Mouse (Mus musculus): Measurements from ENCODE around the gene Srrm4. TPM values are rescaled to one million over a fixed set of nuclear protein-coding genes. Genes with fewer than 3 reads are reported as not detected.
A peak's percentile ranks its signal among the peaks of the same experiment; 100 is the strongest.

The Srrm4 gene
- 0.11 and 0.33 TPM in 2 replicates for polyA plus RNA-seq (2015; fragmentation: Nextera tagmentation; extraction: Ambion mirVana)

DNA sequence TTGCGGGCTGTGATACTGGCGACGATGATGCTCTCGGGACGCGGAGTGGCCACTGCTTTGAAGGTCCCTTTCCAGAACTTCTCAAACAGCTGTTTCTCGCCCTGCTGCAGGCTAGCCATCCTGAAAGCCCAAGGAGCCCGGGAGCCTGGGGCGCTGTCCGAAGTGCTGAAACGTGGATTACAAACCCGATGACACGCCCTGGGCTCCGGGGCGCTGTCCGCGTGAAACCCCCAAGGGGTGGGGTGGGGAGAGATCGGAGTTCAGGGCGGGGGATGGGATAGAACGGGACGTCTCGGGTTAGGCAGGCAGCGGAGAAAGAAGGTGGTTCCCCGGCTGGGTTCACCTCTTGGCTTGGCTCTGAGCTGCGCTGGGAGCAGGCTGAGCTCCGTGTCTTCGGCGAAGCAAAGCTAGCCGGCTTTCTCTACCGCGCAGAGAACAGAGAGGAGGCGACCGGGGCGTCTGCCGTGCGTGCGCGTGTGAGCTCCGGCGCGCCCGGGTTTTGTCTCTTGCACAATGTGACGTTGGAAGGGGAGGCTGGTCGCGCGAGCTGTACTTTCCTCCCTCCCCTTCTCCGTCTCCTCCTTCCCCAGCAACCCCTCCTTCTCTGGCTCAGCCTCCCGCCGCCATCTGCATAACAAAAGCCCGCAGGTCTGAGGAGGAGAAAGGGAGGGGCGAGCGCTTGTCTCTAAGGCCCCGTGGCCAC lies at the start of gene Srrm4:
Srrm4 (minus strand) TSS at position 472 of the 703 bp plus-strand sequence.
- no peaks in the 10 kb centered on the region for H3K36me3 ChIP-seq (ENCODE audit: insufficient read depth, low read length)
- DNase-seq (ENCODE audit: low spot score) (peak; percentile 70), ATAC-seq (replicated peaks; ENCODE audit: low FRiP score, low read depth) (0 out of 2 replicates have a peak, but pooled peaks have one; percentile 25)
- no peak within 1 kb of the TSS for H3K9ac ChIP-seq (ENCODE audit: low read depth, low read length)
- H3K27ac ChIP-seq = no peak within 1 kb of the TSS
- H3K4me3 ChIP-seq (replicated peaks; ENCODE audit: low read depth, low read length) = no peak within 1 kb of the TSS
- H3K27me3 ChIP-seq (ENCODE audit: insufficient read depth, low read length) = peaks cover 33% of the 10 kb centered on the region
- TF ChIP-seq CTCF (IDR thresholded peaks at IDR 0.05; ENCODE audit: low read depth) = no peak
- H3K4me2 ChIP-seq (ENCODE audit: low read length) = no peak within 1 kb of the TSS
- H3K9me3 ChIP-seq (replicated peaks; ENCODE audit: low read length) = 0 out of 2 replicates have a peak, but pooled peaks cover 6% of the 10 kb centered on the region
- H3K4me1 ChIP-seq (replicated peaks; ENCODE audit: insufficient read depth, low read length) = no peaks in the 10 kb centered on the region
- WGBS = under 1% methylated on average over 49 of the region's 53 CpGs

DNA sequence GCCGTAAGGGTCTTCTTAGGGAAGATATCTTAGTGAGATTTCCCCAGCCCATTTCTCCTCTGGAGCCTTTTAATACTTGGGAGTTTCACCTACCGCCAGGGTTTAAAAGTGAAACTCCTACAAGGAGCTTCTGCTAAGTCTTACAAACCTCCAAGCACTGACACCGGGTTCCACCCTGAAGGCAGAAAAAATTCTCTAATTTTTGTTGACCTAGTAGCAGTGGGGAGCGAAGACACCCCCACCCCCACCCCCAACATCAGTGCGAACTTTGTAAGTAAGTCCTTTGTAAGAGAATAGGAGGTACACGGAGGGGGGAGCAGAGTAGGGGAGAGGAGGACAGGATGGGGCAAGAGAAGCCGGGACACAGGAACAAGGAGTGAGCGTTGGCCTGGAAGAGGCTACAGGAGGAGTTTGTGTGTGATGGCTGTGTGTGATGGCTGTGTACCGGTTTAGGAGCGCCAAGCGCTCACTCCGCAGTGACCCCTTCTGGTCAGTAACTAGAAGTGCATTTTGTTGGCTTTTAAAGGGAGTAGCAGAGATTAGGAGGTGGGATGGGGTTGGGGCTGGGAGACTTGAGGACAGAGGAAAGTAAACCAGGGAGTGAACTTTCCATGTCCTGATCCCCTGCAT lies 1.3 kb upstream of the Srrm4 start:
- TF ChIP-seq CTCF (IDR thresholded peaks at IDR 0.05; ENCODE audit: low read depth) = peak; percentile 72
- Histone ChIP-seq H3K27ac (no peak overlapping the region), H3K4me3 (replicated peaks; ENCODE audit: low read depth, low read length) (no peak overlapping the region), H3K4me1 (replicated peaks; ENCODE audit: insufficient read depth, low read length) (no peaks in the 10 kb centered on the region), H3K4me2 (ENCODE audit: low read length) (no peak overlapping the region), H3K9me3 (replicated peaks; ENCODE audit: low read length) (0 out of 2 replicates have a peak, but pooled peaks cover 6% of the 10 kb centered on the region), H3K27me3 (ENCODE audit: insufficient read depth, low read length) (peaks cover 33% of the 10 kb centered on the region), H3K9ac (ENCODE audit: low read depth, low read length) (no peak overlapping the region), H3K36me3 (ENCODE audit: insufficient read depth, low read length) (no peaks in the 10 kb centered on the region)
- ATAC-seq (replicated peaks; ENCODE audit: low FRiP score, low read depth) (no peak), DNase-seq (ENCODE audit: low spot score) (peak; percentile 51)
- WGBS = 1% methylated on average over 12 of the region's 12 CpGs

DNA sequence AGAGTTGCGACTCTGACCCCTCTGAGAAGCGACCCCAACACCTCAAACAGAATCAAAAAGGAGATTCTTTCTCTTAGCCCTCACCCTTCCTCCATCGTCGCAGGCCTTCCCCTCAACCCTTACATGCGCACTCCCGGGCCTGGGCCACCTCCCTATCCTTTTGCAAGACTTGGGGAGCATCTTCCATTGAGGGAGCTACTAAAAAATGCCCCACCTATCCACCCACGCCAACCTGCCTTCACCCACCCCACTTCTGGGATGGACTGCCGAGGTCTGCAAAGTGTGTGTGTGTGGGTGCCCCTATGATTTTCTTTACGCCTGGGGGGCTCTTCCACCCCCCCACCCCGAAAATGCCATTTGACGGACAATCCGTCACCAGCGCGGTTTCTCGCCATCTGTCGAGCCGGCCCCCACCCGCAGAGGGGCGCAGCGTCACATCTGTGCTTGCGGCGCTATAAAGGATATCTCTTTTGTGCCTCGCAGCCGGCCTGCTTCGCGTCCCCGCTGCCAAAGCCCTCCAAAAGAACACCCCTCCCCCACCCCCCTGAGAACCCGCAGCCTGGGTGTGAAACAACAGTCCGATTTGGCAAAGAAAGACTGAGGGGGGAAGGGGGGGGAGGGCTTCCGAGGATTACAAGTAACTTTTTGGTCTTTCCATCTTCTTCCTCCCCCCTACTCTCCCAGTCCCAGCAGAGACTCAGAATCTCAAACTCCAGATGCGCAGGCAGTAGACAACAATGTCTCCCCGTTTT lies 608 bp upstream of the Srrm4 start:
- peaks cover 33% of the 10 kb centered on the region for H3K27me3 ChIP-seq (ENCODE audit: insufficient read depth, low read length)
- ATAC-seq (replicated peaks; ENCODE audit: low FRiP score, low read depth) (no peak), DNase-seq (ENCODE audit: low spot score) (no peak)
- H3K4me3 ChIP-seq (replicated peaks; ENCODE audit: low read depth, low read length) = no peak overlapping the region
- no peaks in the 10 kb centered on the region for H3K36me3 ChIP-seq (ENCODE audit: insufficient read depth, low read length)
- 0 out of 2 replicates have a peak, but pooled peaks cover 6% of the 10 kb centered on the region for H3K9me3 ChIP-seq (replicated peaks; ENCODE audit: low read length)
- TF ChIP-seq CTCF (IDR thresholded peaks at IDR 0.05; ENCODE audit: low read depth) = no peak
- WGBS = under 1% methylated on average over 32 of the region's 32 CpGs
- H3K9ac ChIP-seq (ENCODE audit: low read depth, low read length) = no peak overlapping the region
- H3K4me1 ChIP-seq (replicated peaks; ENCODE audit: insufficient read depth, low read length) = no peaks in the 10 kb centered on the region
- H3K27ac ChIP-seq = no peak overlapping the region
- no peak overlapping the region for H3K4me2 ChIP-seq (ENCODE audit: low read length)

GRCm38 (mm10) chr5:116590698-116591097 lies 919 bp downstream of the Srrm4 start:
- no peaks in the 10 kb centered on the region for H3K4me1 ChIP-seq (replicated peaks; ENCODE audit: insufficient read depth, low read length)
- DNase-seq (ENCODE audit: low spot score) = no peak
- no peak for TF ChIP-seq CTCF (IDR thresholded peaks at IDR 0.05; ENCODE audit: low read depth)
- H3K4me3 ChIP-seq (replicated peaks; ENCODE audit: low read depth, low read length) = no peak overlapping the region
- no peak for ATAC-seq (replicated peaks; ENCODE audit: low FRiP score, low read depth)
- H3K27ac ChIP-seq = no peak overlapping the region
- H3K36me3 ChIP-seq (ENCODE audit: insufficient read depth, low read length) = no peaks in the 10 kb centered on the region
- peaks cover 33% of the 10 kb centered on the region for H3K27me3 ChIP-seq (ENCODE audit: insufficient read depth, low read length)
- H3K4me2 ChIP-seq (ENCODE audit: low read length) = no peak overlapping the region
- no peak overlapping the region for H3K9ac ChIP-seq (ENCODE audit: low read depth, low read length)
- WGBS = 7% methylated on average over 10 of the region's 10 CpGs
- 0 out of 2 replicates have a peak, but pooled peaks cover 6% of the 10 kb centered on the region for H3K9me3 ChIP-seq (replicated peaks; ENCODE audit: low read length)

- H3K4me1 ChIP-seq (replicated peaks; ENCODE audit: insufficient read depth, low read length) = no peaks in the 10 kb centered on the region
- 68% methylated on average over 8 of the region's 8 CpGs for WGBS
- peaks cover 33% of the 10 kb centered on the region for H3K27me3 ChIP-seq (ENCODE audit: insufficient read depth, low read length)
- H3K4me2 ChIP-seq (ENCODE audit: low read length) = no peak overlapping the region
- no peak overlapping the region for H3K27ac ChIP-seq
- H3K4me3 ChIP-seq (replicated peaks; ENCODE audit: low read depth, low read length) = no peak overlapping the region
- TF ChIP-seq CTCF (IDR thresholded peaks at IDR 0.05; ENCODE audit: low read depth) = no peak
- H3K9ac ChIP-seq (ENCODE audit: low read depth, low read length) = no peak overlapping the region
- H3K9me3 ChIP-seq (replicated peaks; ENCODE audit: low read length) = 0 out of 2 replicates have a peak, but pooled peaks cover 6% of the 10 kb centered on the region
- no peak for DNase-seq (ENCODE audit: low spot score)
- H3K36me3 ChIP-seq (ENCODE audit: insufficient read depth, low read length) = no peaks in the 10 kb centered on the region
- ATAC-seq (replicated peaks; ENCODE audit: low FRiP score, low read depth) = no peak
These were observed 2.0 kb downstream of the Srrm4 start for GRCm38 (mm10) chr5:116589631-116590030.

GRCm38 (mm10) chr5:116588836-116589235 lies 2.8 kb downstream of the Srrm4 start:
- Histone ChIP-seq H3K9me3 (replicated peaks; ENCODE audit: low read length) (0 out of 2 replicates have a peak, but pooled peaks cover 6% of the 10 kb centered on the region), H3K4me3 (replicated peaks; ENCODE audit: low read depth, low read length) (no peak overlapping the region), H3K36me3 (ENCODE audit: insufficient read depth, low read length) (no peaks in the 10 kb centered on the region), H3K4me2 (ENCODE audit: low read length) (no peak overlapping the region), H3K27me3 (ENCODE audit: insufficient read depth, low read length) (peaks cover 33% of the 10 kb centered on the region), H3K27ac (no peak overlapping the region), H3K4me1 (replicated peaks; ENCODE audit: insufficient read depth, low read length) (no peaks in the 10 kb centered on the region), H3K9ac (ENCODE audit: low read depth, low read length) (no peak overlapping the region)
- DNase-seq (ENCODE audit: low spot score) (no peak), ATAC-seq (replicated peaks; ENCODE audit: low FRiP score, low read depth) (no peak)
- 66% methylated on average over 10 of the region's 10 CpGs for WGBS
- no peak for TF ChIP-seq CTCF (IDR thresholded peaks at IDR 0.05; ENCODE audit: low read depth)

Measured in kidney, postnatal 0 days (tissue).